Comparison of ENCODE assay signal across 8 mouse cellular contexts in the genomic region with DNA sequence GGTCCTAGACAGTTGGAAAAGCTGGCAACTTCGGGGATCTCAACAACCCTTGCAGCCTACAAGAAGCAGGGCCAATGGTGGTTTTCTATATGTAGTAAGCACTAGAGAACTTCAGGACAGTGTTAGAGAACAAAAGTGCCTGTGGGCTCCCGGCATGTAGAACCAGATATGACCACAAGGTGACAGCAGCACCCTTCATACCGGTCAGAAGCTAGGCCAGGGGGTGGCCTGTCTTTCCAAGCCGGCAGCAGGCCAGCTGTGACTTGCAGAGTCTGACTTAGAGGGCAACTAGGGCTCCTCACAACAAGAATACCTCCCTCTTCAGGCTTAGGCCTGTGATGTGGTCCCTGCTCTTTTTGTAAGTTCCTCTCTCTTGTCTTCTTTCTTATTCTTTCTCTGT. TPM values are rescaled to one million over a fixed set of nuclear protein-coding genes. Genes with fewer than 3 reads are reported as not detected.
A peak's percentile ranks its signal among the peaks of the same experiment; 100 is the strongest.
DNase-seq lines count a peak whose midpoint lies in the region; ATAC-seq lines count a peak whose summit lies in the region.

No protein-coding gene starts in this region.

- no peak overlapping the region for H3K4me2 ChIP-seq in hindbrain, embryonic 12.5 days (replicated peaks)

- DNase-seq in ZHBTc4 (ENCODE audit: low read depth, low spot score), result peak; percentile 85
- DNase-seq in cerebellum, adult 9-11 months, result peak; percentile 54
- DNase-seq in frontal cortex, adult 2 months (ENCODE audit: extremely low spot score in 1 of 2, low spot score in 1 of 2), result peak; percentile 26 to 86
- peak; percentile 47 for DNase-seq in layer of hippocampus, adult 9-10 months (ENCODE audit: low spot score)
- DNase-seq in lung, postnatal 4 days, result peak; percentile 76 to 79
- DNase-seq in right cerebral cortex, adult 2 months (ENCODE audit: low spot score in 2 of 2), result peak; percentile 82 to 85
- peak; percentile 35 to 70 for DNase-seq in urinary bladder, postnatal 36 days (ENCODE audit: low spot score in 2 of 2)

- no peaks in the 10 kb centered on the region for H3K27me3 ChIP-seq in hindbrain, embryonic 12.5 days

- no peaks in the 10 kb centered on the region for H3K36me3 ChIP-seq in hindbrain, embryonic 12.5 days

- H3K4me3 ChIP-seq in hindbrain, embryonic 12.5 days, result no peak overlapping the region

- H3K9me3 ChIP-seq in hindbrain, embryonic 12.5 days (replicated peaks), result no peaks in the 10 kb centered on the region

- H3K9ac ChIP-seq in hindbrain, embryonic 12.5 days, result no peak overlapping the region

- H3K27ac ChIP-seq in hindbrain, embryonic 12.5 days, result peak overlapping the region; percentile 14; the same call in 1 of the 2 replicates

- 6% methylated on average over 4 of the region's 4 CpGs for WGBS in hindbrain, embryonic 12.5 days

- peaks cover 22% of the 10 kb centered on the region for H3K4me1 ChIP-seq in hindbrain, embryonic 12.5 days

- peak; percentile 79 for ATAC-seq in hindbrain, embryonic 12.5 days (ENCODE audit: low FRiP score)

RNA-seq across cellular contexts. Expression of a gene that starts 45.5 kb away (rescaled TPM):
- 54.9 and 60.8 TPM in 2 replicates for polyA plus RNA-seq in frontal cortex, adult 2 months (2012; rRNA removed)
- 34.4 and 35.5 TPM in 2 replicates for polyA plus RNA-seq in hindbrain, embryonic 12.5 days (2016; fragmentation: Nextera tagmentation; extraction: Ambion mirVana)

RNA-seq across cellular contexts. Expression of a gene that starts 50.4 kb away (rescaled TPM):
- 43.8 and 52.2 TPM in 2 replicates for polyA plus RNA-seq in frontal cortex, adult 2 months (2012; rRNA removed)
- polyA plus RNA-seq in hindbrain, embryonic 12.5 days (2016; fragmentation: Nextera tagmentation; extraction: Ambion mirVana), result 8.2 and 8.8 TPM in 2 replicates
